Mouse (Mus musculus) heart, postnatal 0 days (tissue): ENCODE data around the gene Atxn1.

Experiments
- CTCF ChIP-seq: IDR thresholded peaks from 2 replicates; pipeline ENCODE4 v1.5.1; 2016; ENCODE audit warnings: antibody characterized with exemption, control low read depth, low read depth
- EP300 ChIP-seq: IDR thresholded peaks from 2 replicates; pipeline ENCODE4 v1.6.1; 2016; ENCODE audit warnings: antibody characterized with exemption, low read depth

DNA sequence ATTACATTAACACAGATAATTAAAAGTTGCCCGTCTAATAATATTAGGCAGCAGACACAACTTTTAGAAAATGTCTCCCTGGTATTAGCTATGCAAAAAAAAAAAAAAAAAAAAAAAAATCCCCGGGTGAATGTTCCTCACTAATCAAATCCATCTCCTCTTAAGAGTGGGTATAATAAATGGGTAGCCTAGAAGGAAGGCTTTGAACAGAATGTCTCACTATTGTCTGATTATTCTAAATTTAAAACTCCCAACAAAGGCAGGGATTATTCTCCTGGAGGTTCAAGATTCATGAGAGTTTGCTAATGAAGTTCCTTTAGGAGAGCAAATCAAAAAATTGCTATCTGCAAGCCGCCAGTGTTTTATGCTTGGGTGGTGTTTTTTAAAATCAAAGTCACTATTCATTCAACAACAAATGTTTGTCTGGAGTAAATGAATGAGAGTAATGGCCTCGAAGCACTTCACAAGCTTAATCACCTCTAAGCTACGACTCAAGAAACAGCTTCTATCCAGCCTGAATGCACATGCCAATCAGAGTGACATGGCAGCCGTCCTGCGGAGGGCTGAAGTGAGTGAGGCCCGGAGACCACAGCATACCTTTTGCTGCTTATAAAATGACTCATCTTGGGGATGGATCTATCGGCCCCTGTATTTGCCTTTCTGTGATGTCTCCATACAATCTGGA is 158.8 kb downstream of the Atxn1 start:
- TF ChIP-seq CTCF (no peak), EP300 (no peak)
